Mouse (Mus musculus) G1E (cell line): ENCODE measurements around the gene Ppm1l.

Experiments
- CTCF ChIP-seq: IDR thresholded peaks from 2 replicates; pipeline ENCODE4 v1.5.1; 2012; ENCODE audit warnings: low read depth, low read length, inconsistent platforms, mixed read lengths
- GATA1 ChIP-seq: IDR thresholded peaks from 2 replicates; pipeline ENCODE4 v1.6.1; 2012; ENCODE audit warnings: borderline replicate concordance, low read length, inconsistent platforms, mixed read lengths
- GATA2 ChIP-seq: IDR thresholded peaks from 2 replicates; pipeline ENCODE4 v1.6.1; 2012; ENCODE audit warnings: low read depth, low read length, inconsistent platforms, borderline replicate concordance
- POLR2AphosphoS5 ChIP-seq: IDR thresholded peaks from 2 replicates; pipeline ENCODE4 v1.6.1; 2012; ENCODE audit warnings: low read depth, low read length, inconsistent platforms; ENCODE audit not compliant: insufficient replicate concordance
- TAL1 ChIP-seq: conservative IDR thresholded peaks from 2 replicates; pipeline ENCODE4 v1.6.1; 2012; ENCODE audit warnings: low read depth, low read length, inconsistent platforms, mixed read lengths

- TF ChIP-seq TAL1, result no peak
- no peak for TF ChIP-seq CTCF
- no peak for TF ChIP-seq GATA1
- TF ChIP-seq POLR2AphosphoS5, result no peak
- no peak for TF ChIP-seq GATA2
These were observed 243.3 kb downstream of the Ppm1l start for GRCm38 (mm10) chr3:69559975-69560330.
